Mouse (Mus musculus) cerebellum, adult 9-11 months (tissue): ENCODE data around the gene Lyve1.
"Not testable (repeated sequence)": the region's sequence is repeated elsewhere in the genome, so short reads cannot be mapped to it uniquely, and the experiment has no call there.

ENCODE experiments used
- DNase-seq: peaks from one replicate; pipeline ENCODE4 v3.0.0; 2022

Lyve1 gene

DNA sequence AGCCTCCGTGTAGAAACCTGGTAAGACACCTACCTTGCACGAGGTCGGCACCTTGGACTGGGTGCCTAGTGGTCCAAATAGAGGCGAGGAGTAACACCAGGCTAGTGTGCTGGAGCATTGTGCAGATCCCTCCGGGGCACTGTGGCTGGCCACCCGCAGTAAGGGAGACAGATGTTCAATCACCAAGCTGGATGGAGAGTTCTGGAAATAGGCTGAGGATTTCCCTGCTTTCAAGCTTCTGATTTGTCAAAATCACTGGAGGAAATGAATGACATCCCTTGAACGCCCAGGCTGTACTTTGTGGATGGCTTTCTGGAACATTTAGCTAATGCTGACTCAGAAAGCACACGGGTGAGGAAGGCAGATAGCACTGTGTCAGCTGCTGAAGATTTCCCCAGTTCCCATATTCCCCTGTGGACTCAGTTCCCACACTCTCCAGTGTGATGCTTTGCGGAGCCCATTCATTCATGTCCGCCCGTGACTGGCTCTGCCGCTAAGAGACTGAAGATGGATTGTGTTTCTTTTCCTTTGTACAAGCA, at the start of gene Lyve1:
Lyve1 (minus strand) TSS at position 489 of the 539 bp plus-strand sequence.
- DNase-seq = no peak

DNA sequence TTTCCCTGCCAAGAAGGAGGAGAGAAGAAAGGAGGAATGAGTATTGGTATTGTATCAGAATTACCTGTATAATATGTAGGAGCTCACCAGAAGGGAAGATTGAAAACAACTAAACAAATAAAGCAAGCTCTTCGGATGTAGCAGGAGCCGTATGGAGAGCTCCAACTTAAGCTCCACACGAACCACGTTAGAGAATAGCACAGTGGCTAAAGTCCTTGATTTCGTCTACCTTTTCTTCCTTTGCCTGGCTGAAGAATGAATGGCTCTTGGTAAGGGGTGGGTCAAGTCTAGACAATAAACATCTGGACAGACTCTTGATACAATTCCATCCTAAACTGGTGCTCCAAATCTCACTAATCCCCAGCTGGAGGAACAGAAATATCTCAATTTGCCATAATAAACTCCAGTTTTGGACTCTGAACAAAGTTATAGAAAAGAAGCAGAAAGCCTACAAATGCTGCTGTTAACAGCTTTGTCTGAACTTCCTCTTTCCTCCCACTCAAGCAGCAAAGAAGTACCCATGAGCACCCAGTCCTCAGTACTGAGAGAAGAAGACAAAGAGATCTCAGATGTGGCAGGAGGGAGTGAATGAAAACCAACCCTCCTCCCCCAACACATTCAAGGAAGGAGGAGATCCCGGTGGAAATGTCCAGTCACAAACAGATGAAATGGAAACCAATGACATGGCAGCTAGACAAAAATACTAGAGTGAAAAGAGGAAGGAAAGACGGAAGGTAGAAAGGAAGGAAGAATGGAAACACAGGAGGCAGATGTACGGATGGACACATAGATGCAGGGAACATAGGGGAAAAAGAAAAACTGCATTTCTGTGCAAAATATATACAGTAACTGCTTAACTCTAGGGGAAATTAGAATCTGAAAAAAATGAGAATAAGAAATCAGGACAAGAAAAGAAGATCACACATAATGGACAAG, 45.4 kb upstream of the Lyve1 start:
- DNase-seq = no peak

DNA sequence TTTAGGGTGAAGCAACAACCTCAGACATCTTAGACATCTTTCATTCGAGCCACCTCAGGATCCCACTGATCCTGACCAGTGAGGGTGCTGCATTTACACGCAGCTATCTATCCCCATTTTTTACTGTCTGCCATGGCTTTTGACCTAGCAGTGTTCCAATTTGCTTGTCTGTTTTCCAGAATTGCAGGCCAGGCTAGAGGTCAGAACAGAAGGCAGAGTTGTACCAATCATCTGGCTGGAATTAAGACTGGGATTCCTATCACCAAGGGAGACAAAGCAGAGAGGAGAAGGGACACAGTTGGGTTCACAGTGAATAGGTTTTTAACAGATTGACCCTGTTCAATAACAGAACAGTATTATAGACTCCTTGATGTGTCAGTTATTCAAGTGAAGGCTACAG, 43.5 kb upstream of the Lyve1 start:
- DNase-seq = no peak

DNA sequence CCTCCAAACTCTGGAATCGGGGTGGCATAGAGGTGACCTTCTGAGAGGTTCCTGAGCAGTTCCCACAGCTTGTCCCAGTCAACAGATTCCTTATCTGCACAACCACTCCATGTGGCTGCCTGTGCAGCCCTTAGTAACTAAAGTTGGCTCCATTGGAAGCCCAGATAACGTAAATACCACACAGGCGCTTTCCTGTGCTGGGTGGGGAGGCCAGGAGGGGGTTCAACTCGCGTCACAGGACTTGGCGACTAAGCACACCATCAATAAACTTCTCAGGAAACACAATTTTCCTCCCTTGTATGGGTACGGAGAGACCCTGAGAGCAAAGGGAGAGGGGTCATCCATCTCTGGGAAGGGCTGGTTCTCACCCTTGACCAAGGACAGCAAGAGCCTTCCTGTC, 40.2 kb upstream of the Lyve1 start:
- no peak for DNase-seq

DNA sequence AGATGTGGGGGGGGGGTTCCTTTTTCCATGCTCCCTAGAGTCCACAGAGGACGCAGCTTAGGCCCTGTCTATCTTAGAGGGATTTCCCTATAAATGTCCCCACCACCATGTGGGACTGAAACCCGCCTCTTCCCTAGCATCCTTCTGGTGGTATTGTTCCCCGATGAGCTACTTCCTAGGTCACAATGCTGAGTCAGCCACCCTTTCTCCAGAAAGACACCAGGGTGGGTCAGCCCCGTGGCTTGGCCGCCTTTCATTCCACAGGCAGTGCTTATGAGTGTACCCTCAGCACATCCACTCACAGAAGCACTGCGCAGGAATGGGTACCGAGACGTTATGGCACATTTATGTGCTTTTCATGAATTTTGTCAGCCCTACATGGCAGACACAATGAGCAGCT, 34.2 kb upstream of the Lyve1 start:
- no peak for DNase-seq

DNA sequence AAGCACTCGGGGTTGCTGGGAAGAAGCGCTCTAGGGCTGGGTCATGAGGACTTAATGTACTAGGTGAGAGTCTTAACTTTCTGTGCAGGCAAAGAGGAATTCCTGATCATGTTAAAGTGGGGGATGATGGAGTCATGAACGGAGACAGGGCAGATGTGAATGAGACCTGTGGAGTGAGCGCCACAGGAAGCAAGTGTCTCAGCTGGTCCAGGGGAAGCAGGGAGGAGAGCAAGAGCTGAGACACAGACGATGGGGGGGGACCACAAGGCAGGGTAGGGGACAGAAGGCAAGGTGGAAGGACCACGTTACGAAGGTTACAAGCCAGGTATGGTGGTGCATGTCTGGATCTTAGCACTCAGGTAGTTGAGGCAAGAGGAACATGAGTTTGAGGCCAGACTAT, 33.4 kb upstream of the Lyve1 start:
- no peak for DNase-seq

DNA sequence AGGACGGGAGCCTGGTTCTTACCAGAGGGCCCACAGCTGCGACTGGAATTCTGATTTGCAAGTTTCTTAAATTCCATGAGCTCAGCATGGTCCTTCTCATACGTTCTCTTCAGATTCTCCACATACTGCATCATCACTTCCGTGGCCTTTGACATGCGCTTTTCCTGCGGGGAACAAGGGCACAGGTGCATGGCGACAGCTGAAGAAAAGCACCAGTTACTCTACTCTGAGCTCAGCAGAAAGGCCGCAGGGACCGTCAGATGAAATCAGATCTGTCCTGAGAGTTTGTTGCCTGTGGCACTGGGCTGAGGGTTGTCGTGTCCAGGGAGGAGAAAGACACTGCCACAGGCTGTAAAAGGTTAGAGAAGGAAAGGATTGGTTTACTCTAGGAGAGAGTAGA, 32.7 kb upstream of the Lyve1 start:
- DNase-seq = not testable (repeated sequence)

DNA sequence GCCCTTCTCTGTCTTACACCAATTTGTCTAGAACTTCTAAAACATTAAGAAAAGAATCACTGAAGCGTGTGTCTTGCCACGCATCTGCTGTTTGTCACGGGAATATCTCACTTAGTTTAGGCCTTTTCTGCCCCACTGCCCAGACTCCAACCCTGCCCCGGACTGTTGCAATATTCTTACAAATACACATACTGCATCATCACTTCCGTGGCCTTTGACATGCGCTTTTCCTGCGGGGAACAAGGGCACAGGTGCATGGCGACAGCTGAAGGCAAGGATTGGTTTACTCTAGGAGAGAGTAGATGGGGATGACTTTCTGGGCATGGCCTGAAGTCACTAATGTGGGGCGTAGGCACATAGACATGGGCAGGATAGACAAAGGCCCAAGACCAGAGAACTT, 31.6 kb upstream of the Lyve1 start:
- DNase-seq = no peak

DNA sequence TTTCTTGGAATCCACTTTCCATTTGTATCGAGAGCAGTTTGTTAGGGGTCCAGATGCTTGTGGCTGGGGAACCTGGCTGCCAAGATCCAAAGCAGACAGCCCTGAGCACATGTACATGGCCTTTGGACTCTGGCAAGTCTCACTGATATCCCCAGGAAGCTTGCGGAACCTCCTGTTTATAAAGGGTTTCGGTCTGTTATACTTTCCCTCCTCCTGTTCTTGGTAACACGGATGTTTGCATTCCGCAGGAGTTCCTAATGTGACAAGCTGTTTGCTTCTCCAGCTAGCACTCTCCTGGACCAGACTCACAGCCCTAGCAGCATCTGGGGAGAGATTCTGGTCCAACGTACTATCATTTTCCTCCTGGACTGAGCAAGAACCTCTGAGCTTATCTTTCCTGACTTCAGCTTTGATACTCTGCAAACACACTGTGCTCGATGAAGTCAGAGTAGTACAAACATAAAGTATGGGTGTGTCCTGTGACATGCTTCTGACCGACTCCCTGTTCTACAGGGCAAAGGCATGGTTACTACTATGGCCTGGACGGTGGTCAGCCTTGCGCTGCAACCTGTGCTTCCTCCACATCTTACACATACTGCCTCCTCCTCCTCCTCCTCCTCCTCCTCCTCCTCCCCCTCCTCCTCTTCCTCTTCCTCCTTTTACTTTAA, 31.0 kb upstream of the Lyve1 start:
- DNase-seq = no peak

DNA sequence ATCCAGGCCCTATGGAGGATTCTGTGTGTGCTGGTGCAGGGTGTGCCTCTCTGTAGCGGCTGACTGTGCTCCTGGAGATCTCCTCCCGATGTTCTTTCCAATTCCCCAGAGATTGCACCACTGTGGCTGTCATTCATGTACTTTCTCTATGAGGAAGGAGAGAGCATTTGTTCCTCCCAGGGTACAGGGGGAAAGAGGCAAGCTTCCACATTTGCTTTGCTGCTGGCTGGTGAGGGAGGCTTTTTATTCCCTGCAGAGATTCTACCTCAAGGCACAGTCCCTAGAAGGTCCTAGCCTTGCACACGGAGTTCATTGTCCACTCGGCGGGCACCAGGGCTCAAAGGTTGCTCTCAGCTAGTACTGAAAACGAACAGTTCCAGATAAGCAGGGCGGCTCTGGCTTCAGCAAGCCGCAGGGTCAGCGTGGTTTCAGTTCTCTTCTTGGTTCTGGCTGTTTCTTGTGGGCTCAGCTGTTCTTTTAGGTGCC, 28.5 kb upstream of the Lyve1 start:
- DNase-seq = no peak

DNA sequence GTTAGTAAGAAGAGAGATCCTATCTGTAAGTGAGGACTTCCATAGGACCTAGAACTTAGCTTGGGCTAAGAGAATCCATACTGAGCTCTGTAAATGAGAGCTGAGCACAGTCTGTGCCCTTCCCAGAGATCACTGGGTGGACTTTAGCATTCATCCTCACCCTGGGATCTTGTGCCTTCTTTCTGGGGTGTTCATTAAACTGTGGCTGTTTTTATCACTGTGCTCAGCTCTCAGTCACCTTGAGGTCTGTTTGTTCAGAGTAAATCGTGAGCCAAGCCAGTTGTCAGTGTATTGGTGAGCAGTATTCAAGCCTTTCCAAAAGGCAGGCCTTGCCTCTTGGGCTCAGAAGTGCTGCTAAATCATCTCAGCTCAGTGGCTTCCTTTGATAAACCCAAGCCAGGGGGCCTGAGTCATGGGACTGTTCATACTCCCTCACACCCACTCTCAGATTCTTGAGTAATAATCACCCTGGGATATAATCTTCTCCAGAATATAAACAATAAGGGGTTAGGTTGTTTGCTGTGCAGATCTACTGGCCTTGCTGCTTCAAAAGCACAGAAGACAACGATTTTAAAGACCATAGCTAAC, 18.8 kb upstream of the Lyve1 start:
- no peak for DNase-seq

DNA sequence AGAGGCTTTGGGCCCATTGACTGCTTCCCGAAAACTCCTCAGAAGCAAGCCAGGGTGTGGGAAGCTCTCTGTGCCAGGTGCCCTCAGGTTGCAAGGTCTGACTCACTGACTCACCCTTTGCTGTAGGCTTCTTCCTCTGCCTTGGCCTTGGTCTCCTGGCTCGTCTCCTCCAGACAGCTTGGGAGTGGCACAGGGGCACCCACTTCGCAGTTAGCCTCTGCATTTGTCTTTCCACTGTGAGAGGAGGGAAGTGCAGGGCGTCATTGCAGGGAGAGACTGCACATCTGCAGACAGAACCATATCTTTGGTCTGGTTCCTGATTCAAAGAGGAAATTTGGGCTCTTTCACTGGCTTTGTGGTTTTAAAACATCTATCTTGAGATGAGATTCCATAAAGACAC, 15.0 kb upstream of the Lyve1 start:
- DNase-seq = no peak

DNA sequence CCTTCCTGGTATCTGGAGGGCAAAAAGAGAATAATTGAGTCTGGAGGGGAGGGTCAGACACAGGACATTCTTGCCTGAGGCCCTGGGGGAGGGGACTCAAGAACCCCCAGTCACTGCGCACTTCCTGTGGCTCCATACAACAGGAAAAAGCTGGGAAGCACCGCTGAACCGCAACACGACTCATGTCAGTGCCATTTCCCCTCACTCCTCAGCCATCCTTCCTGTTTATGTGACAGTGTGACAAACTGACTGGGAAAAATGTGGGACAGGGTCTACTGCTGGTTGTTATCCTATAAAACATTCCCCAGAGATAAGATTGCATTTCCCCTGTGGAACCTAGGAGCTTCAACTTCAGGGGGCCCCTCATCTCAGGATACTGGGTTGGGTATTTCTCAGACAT, 13.9 kb upstream of the Lyve1 start:
- DNase-seq = no peak

DNA sequence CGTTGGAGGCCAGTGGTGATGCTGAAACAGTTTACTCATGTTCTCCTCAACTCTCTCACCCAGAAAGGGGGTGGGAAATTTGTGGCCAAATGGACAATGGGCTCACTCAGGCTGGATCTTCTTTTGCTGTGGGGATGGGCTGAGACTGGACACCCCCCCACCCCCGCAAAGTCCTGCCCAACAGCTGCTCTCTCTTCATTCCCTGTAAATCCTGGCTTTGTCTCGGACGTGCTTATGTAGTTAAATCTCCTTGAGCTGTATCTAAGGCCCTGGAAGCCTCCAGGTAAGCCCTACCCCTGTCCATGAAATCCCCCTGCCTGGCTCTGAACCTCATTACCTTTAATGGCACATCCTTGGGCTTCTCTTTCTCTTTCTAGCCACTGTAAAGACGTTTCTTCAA, 5.8 kb upstream of the Lyve1 start:
- DNase-seq = no peak

DNA sequence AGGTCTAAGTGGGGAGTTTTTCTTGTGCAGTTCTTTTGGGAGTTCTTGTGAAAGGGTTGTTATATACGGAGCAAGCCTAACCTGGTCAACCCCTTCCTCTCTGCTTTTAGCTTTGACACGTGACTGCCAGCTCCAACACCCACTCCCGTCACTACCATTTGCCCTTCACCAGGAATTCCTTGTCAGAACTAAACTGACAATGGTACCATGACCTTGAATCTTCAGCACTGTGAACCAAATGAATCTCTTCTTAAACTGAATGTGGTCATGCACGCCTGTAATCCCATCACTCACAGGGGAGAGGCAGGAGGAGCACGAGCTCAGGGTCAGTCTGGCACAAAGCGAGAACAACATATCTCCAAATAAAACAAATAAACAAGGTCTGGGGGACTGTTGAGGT, 4.1 kb upstream of the Lyve1 start:
- DNase-seq = no peak

DNA sequence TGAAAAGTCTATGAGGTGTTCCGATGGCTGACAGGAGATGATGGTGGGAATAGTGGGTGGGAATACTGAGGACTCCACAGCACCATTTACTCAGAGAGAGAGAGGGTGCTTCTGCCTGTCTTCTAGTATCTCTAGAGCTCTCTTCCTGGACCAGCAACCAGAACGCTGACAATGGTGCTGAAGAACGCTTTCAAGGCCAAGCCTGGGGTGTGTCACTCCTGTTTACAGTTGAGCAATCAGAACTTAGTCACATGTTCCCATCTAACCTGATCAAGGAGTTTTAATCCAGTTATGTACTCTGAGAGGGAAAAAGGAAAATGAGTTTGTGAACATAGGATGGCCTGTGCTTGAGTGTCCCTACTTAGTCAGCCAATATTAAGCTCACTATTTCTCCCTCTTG, 3.0 kb upstream of the Lyve1 start:
- no peak for DNase-seq

DNA sequence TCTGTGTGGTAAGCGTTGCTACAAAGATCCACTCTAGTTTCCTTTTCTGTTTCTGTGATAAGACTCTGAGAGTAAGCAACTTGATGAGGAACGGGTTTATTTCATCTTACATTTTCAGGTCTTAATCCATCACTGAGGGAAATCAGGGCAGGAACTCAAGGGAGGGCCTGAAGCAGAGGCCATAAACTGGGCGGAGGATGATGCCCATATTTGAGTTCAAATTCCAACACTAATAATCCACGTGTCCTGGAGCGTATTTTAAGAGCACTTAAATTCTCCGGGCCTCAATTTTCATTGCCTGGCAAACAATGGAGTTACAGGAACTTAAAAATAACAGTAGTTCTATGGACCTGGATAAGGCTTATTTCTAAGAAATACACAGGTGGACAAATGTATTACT, 2.5 kb upstream of the Lyve1 start:
- DNase-seq = no peak

DNA sequence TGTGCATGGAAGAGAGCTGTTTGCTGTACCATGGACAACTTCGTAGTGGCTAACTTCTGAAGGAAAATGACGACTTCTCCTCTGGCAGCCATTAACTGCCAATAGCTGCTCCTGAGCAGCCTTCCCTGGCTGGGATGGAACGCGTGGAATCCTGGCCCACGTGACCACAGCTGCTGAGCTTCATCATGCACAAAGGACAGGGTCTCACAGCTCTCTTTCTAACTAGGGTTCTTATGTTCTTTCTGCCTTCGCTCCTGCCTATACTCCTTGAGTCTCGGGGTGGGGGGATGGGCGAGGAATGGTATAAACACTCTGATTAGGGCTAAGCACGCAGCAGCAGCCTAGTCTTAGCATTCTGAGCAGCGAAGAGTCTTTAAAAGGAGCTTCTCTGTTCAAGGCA, 2.0 kb upstream of the Lyve1 start:
- DNase-seq = no peak

DNA sequence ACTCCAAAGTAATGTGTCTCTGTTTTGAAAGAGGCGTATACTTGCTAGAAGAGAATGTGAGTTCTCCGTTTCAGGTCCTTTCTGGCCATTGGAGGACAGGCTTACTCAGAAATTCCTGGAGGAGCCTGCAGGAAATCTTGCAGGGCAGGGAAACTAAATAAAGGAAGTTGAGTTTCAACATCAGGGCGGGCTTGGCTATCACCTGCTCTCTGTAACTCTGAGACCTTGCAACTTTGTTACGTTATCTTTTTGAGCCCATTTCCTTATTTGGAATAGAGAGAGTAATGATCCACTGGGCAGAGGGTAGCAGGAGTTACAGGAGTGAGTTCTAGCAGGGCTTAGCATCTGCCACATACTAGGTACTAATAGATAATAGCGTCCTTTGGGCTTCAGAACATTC, 2.9 kb downstream of the Lyve1 start:
- no peak for DNase-seq

DNA sequence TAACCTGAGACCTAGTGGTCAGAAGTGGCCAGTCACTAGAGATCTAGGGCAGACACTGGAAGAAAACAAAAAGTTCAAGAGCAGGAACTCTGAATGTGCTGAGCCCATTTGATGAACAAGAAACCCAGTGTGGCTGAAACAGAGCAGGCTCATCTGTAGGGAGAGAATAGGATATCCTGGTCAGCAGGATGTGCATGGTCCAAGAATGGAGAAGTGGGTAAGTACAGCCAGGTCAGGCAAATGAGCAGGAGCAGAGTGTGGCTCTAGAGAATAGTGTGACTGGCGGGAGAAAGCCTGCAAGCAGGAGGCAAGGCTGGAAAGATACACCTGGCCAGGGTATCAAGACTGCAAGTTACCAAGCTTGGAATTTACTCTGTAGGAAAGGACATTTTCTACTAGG, 7.4 kb downstream of the Lyve1 start:
- no peak for DNase-seq

DNA sequence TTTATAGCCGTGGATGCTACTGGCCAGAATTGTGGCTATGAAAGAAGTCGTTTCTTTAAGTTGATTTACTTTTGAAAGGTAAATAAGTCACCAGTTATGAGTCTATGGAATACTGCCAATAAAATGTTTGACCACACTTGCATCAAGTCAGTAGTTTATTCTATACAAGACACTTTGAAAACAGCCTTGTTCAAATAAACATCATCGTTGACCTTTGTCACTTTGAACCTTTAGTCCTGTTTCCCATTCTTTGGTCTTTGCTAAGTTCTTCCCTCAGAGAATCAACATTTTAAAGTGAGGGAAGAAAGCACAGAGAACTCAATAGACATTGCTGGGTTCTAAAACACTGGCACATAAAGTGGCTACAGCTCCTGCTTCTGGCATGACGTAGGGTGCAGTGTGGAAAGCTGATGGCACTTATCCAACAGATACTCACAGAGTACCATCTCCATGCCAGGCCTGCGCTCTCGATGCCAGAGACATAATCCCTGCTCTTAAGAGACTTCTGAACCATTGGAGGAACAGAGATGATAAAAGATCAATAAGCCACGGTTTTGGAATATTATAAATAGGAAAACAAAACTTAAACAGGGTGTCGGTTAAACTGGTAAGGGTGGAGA, 8.0 kb downstream of the Lyve1 start:
- DNase-seq = no peak

DNA sequence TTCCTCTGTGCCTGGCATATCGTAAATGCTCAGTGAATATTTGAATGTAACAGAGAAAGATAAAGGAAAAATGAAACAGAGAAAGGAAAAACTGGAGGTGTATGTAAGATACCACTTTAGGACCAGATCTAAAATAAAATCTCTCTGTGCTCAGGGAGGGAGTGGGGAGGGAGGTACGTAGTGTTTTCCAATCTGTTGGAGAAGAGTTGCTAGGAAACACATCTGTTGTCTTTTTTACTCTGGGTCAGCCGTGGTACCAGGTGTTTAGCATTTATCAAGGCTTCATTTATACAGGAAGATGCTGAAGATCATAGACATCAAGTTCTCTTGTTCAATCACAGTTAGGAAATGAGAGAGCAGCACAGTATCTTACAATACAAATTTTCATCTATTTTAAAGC, 8.5 kb downstream of the Lyve1 start:
- DNase-seq = no peak

DNA sequence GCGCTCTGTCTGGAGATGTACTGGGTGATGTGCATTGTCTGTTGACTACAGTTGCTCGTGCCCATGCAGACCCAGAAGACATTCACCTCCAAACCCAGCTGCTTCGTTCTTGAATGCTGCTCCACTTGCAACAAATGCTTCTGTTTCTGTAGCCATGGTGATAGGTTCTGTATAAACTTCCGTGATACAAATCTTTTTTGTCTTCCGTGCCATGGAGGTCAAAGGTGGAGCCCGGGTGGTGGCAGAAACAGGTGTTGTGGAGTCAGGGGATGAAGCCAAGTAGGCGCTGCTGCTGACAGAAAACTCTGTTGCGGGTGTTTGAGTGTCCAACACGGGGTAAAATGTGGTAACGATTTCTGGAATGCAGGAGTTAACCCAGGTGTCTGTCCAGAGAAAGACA, 9.4 kb downstream of the Lyve1 start:
- no peak for DNase-seq
